Mouse (Mus musculus): ENCODE data around the gene Plekhg4. TPM values are rescaled to one million over a fixed set of nuclear protein-coding genes. Genes with fewer than 3 reads are reported as not detected.

The Plekhg4 gene
- 1 to 10 TPM; 2.2 to 3.7 TPM for total RNA-seq (2021)

DNA sequence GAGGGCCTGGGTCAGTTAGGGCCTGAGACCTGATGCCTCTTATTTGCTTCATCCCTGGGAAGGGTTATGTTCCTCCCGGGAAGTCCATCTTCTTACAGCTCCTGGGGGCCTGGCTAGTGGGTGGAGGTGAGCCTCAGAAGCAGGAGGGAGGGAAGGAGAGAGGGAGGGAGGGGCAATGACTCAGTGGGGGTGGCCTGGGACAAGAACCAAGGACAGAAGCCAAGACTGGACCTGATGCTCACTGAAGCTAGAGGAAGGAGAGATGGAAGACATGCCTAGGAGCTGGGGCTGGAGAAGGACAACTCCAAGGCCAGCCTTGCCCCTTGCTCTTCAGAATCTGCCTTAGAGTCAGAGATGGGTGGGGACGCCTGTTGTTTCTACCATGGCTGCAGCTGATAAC is at the start of gene Plekhg4:
Plekhg4 (plus strand) TSS at position 243 of the 400 bp plus-strand sequence.
- intact Hi-C loops (cut with DNase I) = no loop called here
- DNase-seq (ENCODE audit: extremely low spot score in 1 of 2, low spot score in 2 of 2) = no peak

DNA sequence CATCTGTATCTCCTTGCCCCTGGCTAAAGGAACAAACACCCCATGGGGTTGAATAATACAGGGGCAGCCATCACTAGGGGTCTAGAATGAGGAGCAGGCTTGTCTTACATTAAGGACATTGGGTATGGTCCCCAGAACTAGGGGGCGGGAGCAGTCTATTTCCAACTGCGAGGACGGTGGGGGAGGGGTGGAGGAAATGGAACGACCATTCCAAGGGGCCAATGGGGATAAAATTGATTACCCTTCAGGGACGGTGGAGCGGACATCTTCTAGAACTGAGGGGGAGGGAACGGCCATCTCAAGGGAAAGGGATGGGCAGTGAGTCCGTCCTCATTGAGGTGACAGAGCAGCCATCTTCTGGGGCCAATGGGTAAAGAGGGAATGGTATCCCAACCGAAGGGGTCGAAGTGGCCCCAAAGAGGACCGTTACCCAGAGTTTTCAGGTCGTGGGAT is 47.4 kb upstream of the Plekhg4 start:
- intact Hi-C loops (cut with DNase I) = no loop called here
- peak in 1 of 2 experiments; percentile 62 for DNase-seq (ENCODE audit: extremely low spot score in 1 of 2, low spot score in 2 of 2)

- peak; percentile 96 to 99 for DNase-seq (ENCODE audit: extremely low spot score in 1 of 2, low spot score in 2 of 2)
- intact Hi-C loops (cut with DNase I) = no loop called here
These were observed 46.9 kb upstream of the Plekhg4 start, which contains the start of the genes Lrrc29 and Tmem208 for GRCm38 (mm10) chr8:105326141-105326672. Gene Lrrc29, minus strand, starts transcription at chr8:105326278. Gene Tmem208, plus strand, starts transcription at chr8:105326354.

- no peak for DNase-seq (ENCODE audit: extremely low spot score in 1 of 2, low spot score in 2 of 2)
- intact Hi-C loops (cut with DNase I) = no loop called here
These were observed 46.1 kb upstream of the Plekhg4 start for GRCm38 (mm10) chr8:105326968-105327367.

GRCm38 (mm10) chr8:105330325-105330724 is 42.7 kb upstream of the Plekhg4 start:
- no peak for DNase-seq (ENCODE audit: extremely low spot score in 1 of 2, low spot score in 2 of 2)
- intact Hi-C loops (cut with DNase I) = no loop called here

GRCm38 (mm10) chr8:105331469-105331868 is 41.6 kb upstream of the Plekhg4 start:
- intact Hi-C loops (cut with DNase I) = no loop called here

DNA sequence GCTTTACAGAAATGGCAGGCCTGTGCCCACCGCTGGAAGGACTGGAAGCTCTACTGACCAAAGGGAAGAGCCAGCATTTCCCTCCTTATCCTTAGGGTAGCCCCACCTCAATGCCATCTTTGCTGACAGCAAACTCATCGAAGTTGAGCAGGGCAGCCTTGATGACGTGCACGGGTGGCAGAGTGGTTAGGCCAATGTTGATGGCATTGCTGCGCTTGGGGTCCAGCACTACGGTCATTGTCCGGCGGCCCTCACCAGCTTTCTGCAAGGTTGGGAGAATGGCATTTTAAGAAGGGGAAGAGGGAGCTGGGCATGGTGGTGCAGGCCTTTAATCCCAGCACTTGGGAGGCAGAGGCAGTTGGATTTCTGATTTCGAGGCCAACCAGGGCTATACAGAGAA is 41.1 kb upstream of the Plekhg4 start:
- no peak for DNase-seq (ENCODE audit: extremely low spot score in 1 of 2, low spot score in 2 of 2)
- intact Hi-C loops (cut with DNase I) = no loop called here

More at GRCm38 (mm10) chr8:105331469-105331868, 41.6 kb upstream of the Plekhg4 start:
- DNase-seq (ENCODE audit: extremely low spot score in 1 of 2, low spot score in 2 of 2) = no peak

GRCm38 (mm10) chr8:105332523-105332922 is 40.6 kb upstream of the Plekhg4 start:
- intact Hi-C loops (cut with DNase I) = no loop called here
- DNase-seq (ENCODE audit: extremely low spot score in 1 of 2, low spot score in 2 of 2) = no peak

DNA sequence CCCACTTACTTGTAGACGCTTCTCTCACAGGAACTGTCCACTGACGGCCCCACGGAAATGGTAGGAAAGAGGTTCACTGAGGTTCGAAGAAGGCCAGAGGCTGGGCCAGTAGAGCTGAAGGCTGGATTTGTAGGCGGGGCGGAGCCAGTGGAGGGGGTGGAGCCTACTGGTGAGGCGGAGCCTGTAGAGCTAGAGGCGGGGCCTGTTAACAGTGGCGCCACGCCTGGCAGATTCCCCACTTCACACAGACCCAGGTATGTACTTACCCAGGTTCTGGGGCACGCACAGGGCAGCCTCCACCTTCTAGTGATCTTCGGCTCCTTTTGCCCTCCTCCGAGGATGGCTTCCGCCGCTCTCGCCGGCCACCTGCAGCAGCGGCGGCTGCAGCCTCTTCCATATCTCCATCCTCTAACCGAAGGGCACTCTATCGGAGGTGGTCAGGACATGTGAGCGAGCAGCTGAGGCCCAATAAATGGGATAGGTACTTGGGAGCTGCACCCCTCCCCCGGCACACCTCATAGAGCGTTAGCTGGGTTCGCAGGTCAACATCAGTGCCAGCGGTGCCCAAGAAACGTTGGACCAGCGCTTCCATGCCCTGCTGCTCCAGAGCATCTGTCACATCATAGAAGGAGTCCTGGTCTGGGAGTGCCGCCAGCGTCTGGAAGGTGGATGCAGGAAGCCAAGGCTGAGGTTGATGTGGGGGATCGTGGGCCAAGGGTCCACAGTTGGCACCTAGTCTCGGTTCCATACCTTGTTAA is 36.5 kb upstream of the Plekhg4 start:
- no peak for DNase-seq (ENCODE audit: extremely low spot score in 1 of 2, low spot score in 2 of 2)
- intact Hi-C loops (cut with DNase I) = no loop called here

- no peak for DNase-seq (ENCODE audit: extremely low spot score in 1 of 2, low spot score in 2 of 2)
- intact Hi-C loops (cut with DNase I) = no loop called here
These were observed 34.1 kb upstream of the Plekhg4 start for GRCm38 (mm10) chr8:105338992-105339391.

GRCm38 (mm10) chr8:105339886-105340635 is 33.0 kb upstream of the Plekhg4 start:
- intact Hi-C loops (cut with DNase I) = no loop called here
- no peak for DNase-seq (ENCODE audit: extremely low spot score in 1 of 2, low spot score in 2 of 2)

GRCm38 (mm10) chr8:105341399-105341798 is 31.7 kb upstream of the Plekhg4 start:
- DNase-seq (ENCODE audit: extremely low spot score in 1 of 2, low spot score in 2 of 2) = no peak
- intact Hi-C loops (cut with DNase I) = no loop called here

GRCm38 (mm10) chr8:105342768-105343167 is 30.3 kb upstream of the Plekhg4 start:
- no peak for DNase-seq (ENCODE audit: extremely low spot score in 1 of 2, low spot score in 2 of 2)
- intact Hi-C loops (cut with DNase I) = no loop called here

DNA sequence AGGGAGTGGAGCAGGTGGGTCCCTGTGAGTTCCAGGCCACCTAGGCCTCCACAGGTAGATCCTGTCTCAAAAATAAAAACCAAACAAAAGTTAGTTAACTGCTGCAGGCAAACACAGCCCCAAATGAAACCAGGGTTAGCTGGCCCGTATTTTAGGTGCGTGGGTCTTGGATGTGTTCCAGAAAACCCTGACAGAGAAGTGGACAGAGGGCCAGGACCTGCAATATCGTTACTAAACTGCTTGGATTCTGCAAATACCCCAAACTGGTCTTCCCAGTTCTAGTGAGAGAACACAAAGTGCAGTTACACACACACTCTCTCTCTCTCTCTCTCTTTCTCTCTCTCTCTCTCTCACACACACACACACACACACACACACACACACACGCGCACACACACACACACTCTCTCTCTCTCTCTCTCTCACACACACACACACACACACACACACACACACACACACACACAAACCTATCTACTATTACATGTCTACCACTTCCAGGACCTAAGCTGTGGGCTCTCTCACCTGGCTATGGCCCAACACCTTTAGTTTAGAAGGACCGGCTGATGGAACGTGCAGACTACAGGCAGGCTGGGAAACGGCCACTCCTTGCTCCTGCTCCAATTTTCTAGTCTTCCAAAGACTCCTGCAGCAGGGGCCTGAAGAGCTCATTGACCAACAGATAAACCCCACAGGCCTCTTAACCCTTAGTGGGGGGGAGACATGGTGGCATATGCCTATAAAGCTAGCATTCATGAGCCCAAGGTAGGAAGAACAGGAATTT is 29.1 kb upstream of the Plekhg4 start:
- intact Hi-C loops (cut with DNase I) = no loop called here
- DNase-seq (ENCODE audit: extremely low spot score in 1 of 2, low spot score in 2 of 2) = no peak

DNA sequence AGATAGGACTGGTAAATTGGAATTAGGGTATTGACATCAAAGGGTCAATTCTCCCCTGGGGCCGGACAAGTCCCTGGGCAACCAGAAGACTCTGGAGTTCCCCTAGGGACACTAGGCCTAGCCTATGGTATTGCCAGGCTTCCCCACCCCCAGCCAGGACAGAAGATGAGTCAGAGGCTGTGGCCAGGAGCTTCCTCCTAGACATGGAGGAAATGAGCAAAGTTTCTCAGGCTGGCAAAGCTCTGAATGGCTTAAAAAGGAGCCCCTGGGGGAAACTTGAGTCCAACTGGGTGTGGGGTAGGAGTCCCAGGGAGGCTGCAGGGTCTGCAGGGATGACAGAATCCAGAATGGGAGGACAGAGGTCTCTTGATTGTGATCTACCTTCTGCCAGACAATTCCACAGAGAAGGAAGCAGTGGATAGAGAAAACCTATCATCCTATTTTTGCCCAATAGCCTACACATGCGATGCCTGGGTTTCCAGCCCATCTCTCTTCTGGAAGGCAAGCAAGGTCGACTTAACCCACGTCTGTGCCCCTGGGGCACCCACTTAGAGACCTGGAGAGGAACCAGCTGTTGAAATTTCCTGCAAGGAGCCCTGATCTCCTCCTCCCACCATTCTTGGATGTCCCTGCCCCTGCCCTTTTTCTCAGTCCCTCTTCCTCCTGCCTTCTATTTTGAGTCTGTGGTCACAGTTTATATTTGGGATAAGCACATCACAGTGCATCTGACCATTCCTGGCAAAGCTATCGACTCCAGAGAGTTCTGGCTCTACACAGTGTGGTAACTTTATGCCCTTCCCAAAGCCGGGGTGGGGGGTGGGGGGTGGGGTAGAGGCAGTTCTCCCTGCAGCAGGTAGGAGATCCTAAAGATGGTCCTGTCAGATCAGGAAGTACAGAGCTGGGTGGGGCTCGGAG is 27.8 kb upstream of the Plekhg4 start:
- intact Hi-C loops (cut with DNase I) = no loop called here
- DNase-seq (ENCODE audit: extremely low spot score in 1 of 2, low spot score in 2 of 2) = no peak

GRCm38 (mm10) chr8:105346611-105347427 is 26.3 kb upstream of the Plekhg4 start:
- intact Hi-C loops (cut with DNase I) = no loop called here
- peak in 1 of 2 experiments; percentile 75 for DNase-seq (ENCODE audit: extremely low spot score in 1 of 2, low spot score in 2 of 2)
